Mouse (Mus musculus): ENCODE data around the gene Papss2. TPM values are rescaled to one million over a fixed set of nuclear protein-coding genes. Genes with fewer than 3 reads are reported as not detected.

Gene Papss2
- polyA plus RNA-seq, 1 experiment from 2014 or later, result 1.9 TPM

DNA sequence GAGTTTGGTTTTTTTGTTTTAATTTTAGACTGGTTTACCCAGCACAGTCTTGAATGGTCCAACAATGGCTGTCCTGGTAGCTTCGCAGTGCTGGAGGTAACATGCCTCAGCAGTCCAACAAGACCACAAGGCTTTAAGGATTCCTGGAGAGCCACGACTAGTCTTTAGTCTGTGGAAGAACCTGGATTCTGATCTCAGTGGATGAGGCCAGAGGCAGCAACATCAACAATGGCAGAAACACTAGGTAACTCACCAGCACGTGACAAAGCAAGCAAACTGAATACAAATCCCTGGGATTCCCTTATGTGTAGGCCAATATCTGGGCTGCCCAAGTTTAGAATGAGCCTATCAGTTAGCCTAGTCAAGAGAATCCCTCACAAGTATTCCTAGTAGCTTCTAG, 117.9 kb downstream of the Papss2 start:
- H3K27ac ChIP-seq (ENCODE audit: low read depth, low read length), result no peak overlapping the region
- no peak overlapping the region for H3K4me3 ChIP-seq (ENCODE audit: low read depth, low read length)
- H3K4me2 ChIP-seq (ENCODE audit: low read depth, low read length, severe bottlenecking), result no peak overlapping the region
- WGBS, result 82% methylated on average over 3 of the region's 3 CpGs
- H3K9ac ChIP-seq (ENCODE audit: low read length), result no peak overlapping the region
- H3K4me1 ChIP-seq (replicated peaks; ENCODE audit: control insufficient read depth, insufficient read depth, low read length), result peaks cover 2% of the 10 kb centered on the region; the same call in 1 of the 2 replicates
- no peaks in the 10 kb centered on the region for H3K27me3 ChIP-seq (ENCODE audit: control insufficient read depth, insufficient read depth, low read length)
- no peaks in the 10 kb centered on the region for H3K36me3 ChIP-seq (ENCODE audit: control insufficient read depth, insufficient read depth, low read length)
- no peak for ATAC-seq (replicated peaks; ENCODE audit: low FRiP score)
- H3K9me3 ChIP-seq (ENCODE audit: control insufficient read depth, low read length), result no peaks in the 10 kb centered on the region
- no peak for DNase-seq (ENCODE audit: low spot score)

DNA sequence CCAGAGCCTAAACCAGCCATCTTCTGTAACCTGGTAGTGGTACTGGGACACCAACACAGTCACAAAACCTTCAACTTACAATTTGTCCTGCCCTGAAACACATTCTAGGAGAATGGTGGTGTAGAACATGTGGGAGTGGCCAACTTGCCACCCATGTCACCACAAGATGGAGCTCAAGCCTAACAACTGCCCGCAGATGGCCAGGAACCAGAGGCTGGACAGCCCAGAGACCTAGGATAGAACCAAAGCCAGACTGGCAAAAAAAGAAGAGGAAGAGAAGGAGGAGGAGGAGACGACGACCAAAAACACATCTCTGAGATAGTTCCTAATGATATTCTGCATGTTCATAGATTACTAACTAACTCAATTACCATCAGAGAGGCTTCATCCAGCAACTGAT, 119.6 kb downstream of the Papss2 start:
- no peak overlapping the region for H3K4me3 ChIP-seq (ENCODE audit: low read depth, low read length)
- DNase-seq (ENCODE audit: low spot score) (peak; percentile 81), ATAC-seq (replicated peaks; ENCODE audit: low FRiP score) (peak; percentile 53; the same call in 1 of the 2 replicates)
- H3K4me2 ChIP-seq (ENCODE audit: low read depth, low read length, severe bottlenecking), result no peak overlapping the region
- H3K4me1 ChIP-seq (replicated peaks; ENCODE audit: control insufficient read depth, insufficient read depth, low read length), result peaks cover 2% of the 10 kb centered on the region; the same call in 1 of the 2 replicates
- 2% methylated on average over 3 of the region's 3 CpGs for WGBS
- H3K36me3 ChIP-seq (ENCODE audit: control insufficient read depth, insufficient read depth, low read length), result no peaks in the 10 kb centered on the region
- no peaks in the 10 kb centered on the region for H3K27me3 ChIP-seq (ENCODE audit: control insufficient read depth, insufficient read depth, low read length)
- H3K27ac ChIP-seq (ENCODE audit: low read depth, low read length), result no peak overlapping the region
- no peak overlapping the region for H3K9ac ChIP-seq (ENCODE audit: low read length)
- H3K9me3 ChIP-seq (ENCODE audit: control insufficient read depth, low read length), result no peaks in the 10 kb centered on the region

DNA sequence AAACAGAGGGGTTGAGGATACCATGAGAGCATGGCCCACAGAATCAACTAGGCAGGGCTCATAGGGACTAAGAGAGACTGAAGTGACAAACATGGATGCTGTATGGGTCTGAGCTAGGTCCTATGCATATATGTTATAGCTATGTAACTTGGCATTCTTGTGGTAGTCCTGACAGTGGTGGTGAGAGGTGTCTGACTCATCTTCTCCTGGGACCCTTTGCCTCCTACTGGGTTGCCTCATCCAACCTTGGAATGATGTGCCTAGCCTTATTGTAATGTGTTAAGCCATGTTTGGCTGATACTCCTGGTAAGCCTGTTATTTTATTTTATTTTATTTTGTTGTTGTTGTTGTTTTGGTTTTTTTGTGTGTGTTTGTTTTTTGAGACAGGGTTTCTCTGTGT, 120.1 kb downstream of the Papss2 start:
- no peak overlapping the region for H3K4me2 ChIP-seq (ENCODE audit: low read depth, low read length, severe bottlenecking)
- H3K27ac ChIP-seq (ENCODE audit: low read depth, low read length), result no peak overlapping the region
- H3K4me3 ChIP-seq (ENCODE audit: low read depth, low read length), result no peak overlapping the region
- no peaks in the 10 kb centered on the region for H3K27me3 ChIP-seq (ENCODE audit: control insufficient read depth, insufficient read depth, low read length)
- H3K9me3 ChIP-seq (ENCODE audit: control insufficient read depth, low read length), result no peaks in the 10 kb centered on the region
- DNase-seq (ENCODE audit: low spot score) (no peak), ATAC-seq (replicated peaks; ENCODE audit: low FRiP score) (no peak)
- H3K9ac ChIP-seq (ENCODE audit: low read length), result no peak overlapping the region
- H3K36me3 ChIP-seq (ENCODE audit: control insufficient read depth, insufficient read depth, low read length), result no peaks in the 10 kb centered on the region
- no peaks in the 10 kb centered on the region for H3K4me1 ChIP-seq (replicated peaks; ENCODE audit: control insufficient read depth, insufficient read depth, low read length)

Other genes starting within 250 kb of the Papss2 start
- 14.8 and 17.8 TPM in 2 replicates for gene Sgms1, start 206.1 kb upstream of the Papss2 start, polyA plus RNA-seq (2014; fragmentation: Nextera tagmentation; extraction: Ambion mirVana)
- 72.3 and 82.9 TPM in 2 replicates for gene Rpl9-ps6, start 129.2 kb upstream of the Papss2 start, polyA plus RNA-seq (2014; fragmentation: Nextera tagmentation; extraction: Ambion mirVana)
- gene Minpp1, start 110.0 kb upstream of the Papss2 start, polyA plus RNA-seq (2014; fragmentation: Nextera tagmentation; extraction: Ambion mirVana), result 66.0 and 67.1 TPM in 2 replicates
- 94.7 and 98.4 TPM in 2 replicates for gene Atad1, start 144.0 kb downstream of the Papss2 start, polyA plus RNA-seq (2014; fragmentation: Nextera tagmentation; extraction: Ambion mirVana)
- 10.1 and 11.0 TPM in 2 replicates for gene Pten, start 161.7 kb downstream of the Papss2 start, polyA plus RNA-seq (2014; fragmentation: Nextera tagmentation; extraction: Ambion mirVana)

All from forebrain, embryonic 11.5 days (tissue).